ENCODE assay signal across 8 mouse cellular contexts in genomic region chr5:18360281-18360819, GRCm38 (mm10). TPM values are rescaled to one million over a fixed set of nuclear protein-coding genes. Genes with fewer than 3 reads are reported as not detected.
DNase-seq lines count a peak whose midpoint lies in the region; ATAC-seq and TF ChIP-seq lines count a peak whose summit lies in the region.

Gene Gnai1 (minus strand): TSS chr5:18360355.

- no peaks in the 10 kb centered on the region for H3K9me3 ChIP-seq in heart, embryonic 11.5 days (replicated peaks; ENCODE audit: control insufficient read depth, low read length)
- H3K9me3 ChIP-seq in kidney, embryonic 15.5 days (replicated peaks) = no peaks in the 10 kb centered on the region

- DNase-seq in spleen, adult 2 months (ENCODE audit: low read depth in 1 of 2, low spot score in 2 of 2) = no peak
- no peak for DNase-seq in spleen, postnatal 14 days (ENCODE audit: low spot score in 2 of 2)
- DNase-seq in liver = peak; percentile 63
- DNase-seq in thymus, postnatal 4 days = peak; percentile 49

- no peak within 1 kb of the TSS for H3K27ac ChIP-seq in spleen, adult 2 months (ENCODE audit: insufficient read depth, low read length)
- H3K27ac ChIP-seq in embryonic fibroblast, embryonic 13.5 days (ENCODE audit: insufficient read depth, low read length) = no peak within 1 kb of the TSS
- peak within 1 kb of the TSS; percentile 62; the same call in 1 of the 2 replicates for H3K27ac ChIP-seq in heart, embryonic 11.5 days (ENCODE audit: low read depth, low read length)
- peak within 1 kb of the TSS; percentile 70 for H3K27ac ChIP-seq in kidney, embryonic 15.5 days

- H3K4me1 ChIP-seq in spleen, adult 2 months (ENCODE audit: control insufficient read depth, insufficient read depth, insufficient read length) = peaks cover 4% of the 10 kb centered on the region; the same call in 1 of the 2 replicates
- no peaks in the 10 kb centered on the region for H3K4me1 ChIP-seq in embryonic fibroblast, embryonic 13.5 days (ENCODE audit: control insufficient read depth, insufficient read depth, low read length)
- H3K4me1 ChIP-seq in heart, embryonic 11.5 days (ENCODE audit: control insufficient read depth, insufficient read depth, low read length) = 0 out of 2 replicates have a peak, but pooled peaks cover 3% of the 10 kb centered on the region
- H3K4me1 ChIP-seq in kidney, embryonic 15.5 days = peaks cover 14% of the 10 kb centered on the region

- H3K27me3 ChIP-seq in spleen, adult 2 months (ENCODE audit: control insufficient read depth, insufficient read depth, low read length) = peaks cover 6% of the 10 kb centered on the region
- H3K27me3 ChIP-seq in heart, embryonic 11.5 days (ENCODE audit: control insufficient read depth, insufficient read depth, low read length) = no peaks in the 10 kb centered on the region
- 0 out of 2 replicates have a peak, but pooled peaks cover 5% of the 10 kb centered on the region for H3K27me3 ChIP-seq in kidney, embryonic 15.5 days
- H3K27me3 ChIP-seq in myocyte (ENCODE audit: control insufficient read depth, insufficient read depth, insufficient read length) = no peaks in the 10 kb centered on the region

- 7% methylated on average over 72 of the region's 76 CpGs for WGBS in spleen, adult 2 months
- under 1% methylated on average over 49 of the region's 76 CpGs for WGBS in heart, embryonic 11.5 days (ENCODE audit: insufficient replicate concordance)
- WGBS in kidney, embryonic 15.5 days = 0% methylated on average over 41 of the region's 76 CpGs

- peak within 1 kb of the TSS; percentile 42; the same call in 1 of the 2 replicates for H3K4me3 ChIP-seq in spleen, adult 2 months (ENCODE audit: extremely low read depth, insufficient read depth, insufficient read length)
- peak within 1 kb of the TSS; percentile 65 for H3K4me3 ChIP-seq in embryonic fibroblast, embryonic 13.5 days (ENCODE audit: insufficient read depth, low read length)
- peak within 1 kb of the TSS; percentile 83 for H3K4me3 ChIP-seq in heart, embryonic 11.5 days (ENCODE audit: low read depth, low read length)
- peak within 1 kb of the TSS; percentile 85 for H3K4me3 ChIP-seq in kidney, embryonic 15.5 days (replicated peaks)
- peak within 1 kb of the TSS; percentile 34 for H3K4me3 ChIP-seq in myocyte

- H3K36me3 ChIP-seq in spleen, adult 2 months (ENCODE audit: control insufficient read depth, insufficient read depth, low read length) = no peaks in the 10 kb centered on the region
- no peaks in the 10 kb centered on the region for H3K36me3 ChIP-seq in heart, embryonic 11.5 days (ENCODE audit: control insufficient read depth, insufficient read depth, low read length)
- H3K36me3 ChIP-seq in kidney, embryonic 15.5 days = no peaks in the 10 kb centered on the region
- no peaks in the 10 kb centered on the region for H3K36me3 ChIP-seq in myocyte (ENCODE audit: control insufficient read depth, insufficient read depth)

- peak; percentile 91 for ATAC-seq in heart, embryonic 11.5 days (replicated peaks; ENCODE audit: insufficient number of reproducible peaks, low FRiP score, low TSS enrichment)
- ATAC-seq in kidney, embryonic 15.5 days (replicated peaks; ENCODE audit: low FRiP score) = peak; percentile 97

- TF ChIP-seq POLR2A in spleen, adult 2 months (IDR thresholded peaks at IDR 0.05; ENCODE audit: low read depth, low read length) = no peak
- no peak for TF ChIP-seq POLR2A in embryonic fibroblast, embryonic 13.5 days (IDR thresholded peaks at IDR 0.05; ENCODE audit: low read depth, low read length)
- peak; percentile 36 for TF ChIP-seq POLR2A in myocyte (IDR thresholded peaks at IDR 0.05; ENCODE audit: insufficient read length, low read depth)

- peak within 1 kb of the TSS; percentile 93 for H3K4me2 ChIP-seq in heart, embryonic 11.5 days
- peak within 1 kb of the TSS; percentile 91 for H3K4me2 ChIP-seq in kidney, embryonic 15.5 days
- peak within 1 kb of the TSS; percentile 80 for H3K4me2 ChIP-seq in myocyte (ENCODE audit: low read depth)

- H3K79me2 ChIP-seq in myocyte (ENCODE audit: control insufficient read depth, insufficient read depth) = peaks cover 7% of the 10 kb centered on the region

- H3K9ac ChIP-seq in heart, embryonic 11.5 days (ENCODE audit: low read depth, low read length) = peak within 1 kb of the TSS; percentile 87
- peak within 1 kb of the TSS; percentile 75 for H3K9ac ChIP-seq in kidney, embryonic 15.5 days

- no peak for TF ChIP-seq CTCF in spleen, adult 2 months (IDR thresholded peaks at IDR 0.05; ENCODE audit: extremely low read depth, insufficient read depth, insufficient read length, insufficient replicate concordance)
- no peak for TF ChIP-seq CTCF in embryonic fibroblast, embryonic 13.5 days (IDR thresholded peaks at IDR 0.05; ENCODE audit: borderline replicate concordance, insufficient read depth, low read length)

- peak within 1 kb of the TSS; percentile 95 for H3ac ChIP-seq in myocyte (ENCODE audit: control insufficient read depth, insufficient read length)

TF ChIP-seq in myocyte, 11 proteins besides CTCF, POLR2A, EP300 and RAD21:
- TF ChIP-seq USF1 (IDR thresholded peaks at IDR 0.05; ENCODE audit: low read depth) = no peak
- no peak for TF ChIP-seq POLR2AphosphoS2 (IDR thresholded peaks at IDR 0.05; ENCODE audit: insufficient read length, low read depth)
- no peak for TF ChIP-seq MAX (IDR thresholded peaks at IDR 0.05; ENCODE audit: low read depth)
- TF ChIP-seq TCF12 (IDR thresholded peaks at IDR 0.05; ENCODE audit: insufficient read depth, poor library complexity, severe bottlenecking) = no peak
- TF ChIP-seq MYOD1 (IDR thresholded peaks at IDR 0.05; ENCODE audit: control insufficient read depth in 1 of 3, insufficient read length in 2 of 3, low read depth in 2 of 3) = peak in 2 of 3 experiments; percentile 18 to 35
- peak in 1 of 3 experiments; percentile 35 for TF ChIP-seq MYOG (IDR thresholded peaks at IDR 0.05; ENCODE audit: control insufficient read depth in 1 of 3, insufficient read depth in 1 of 3, insufficient read length in 2 of 3, low read depth in 2 of 3)
- TF ChIP-seq E2F4 (IDR thresholded peaks at IDR 0.05; ENCODE audit: insufficient read depth) = no peak
TF ChIP-seq in myocyte: peak in this region for 2.

RNA-seq across cellular contexts. Expression of gene Gnai1, which starts in this region (rescaled TPM):
- 0.36 and 0.40 TPM in 2 replicates for polyA plus RNA-seq in spleen, adult 2 months (2012; rRNA removed)
- 10.9 and 12.7 TPM in 2 replicates for polyA plus RNA-seq in embryonic fibroblast, embryonic 13.5 days (2011; ENCODE audit: insufficient read length, low read depth, missing spikeins)
- polyA plus RNA-seq in heart, embryonic 11.5 days (2014; fragmentation: Nextera tagmentation; extraction: Ambion mirVana) = 21.4 and 28.9 TPM in 2 replicates
- 39.7 and 40.1 TPM in 2 replicates for polyA plus RNA-seq in kidney, embryonic 15.5 days (2015; fragmentation: Nextera tagmentation; extraction: Ambion mirVana)
- polyA plus RNA-seq in myocyte (2012; fragmentation: generic; extraction: Trizol) = 4.5 TPM

Comparison
In these comparisons a context has a peak if more than half of its experiments do, and no peak if none do; other contexts are left out.
1. DNase-seq: peak in liver (single experiment) and thymus, postnatal 4 days (single experiment); none in spleen, adult 2 months (0 of 2) and spleen, postnatal 14 days (0 of 2).
2. H3K27ac ChIP-seq: peak in heart, embryonic 11.5 days (single experiment) and kidney, embryonic 15.5 days (single experiment); none in spleen, adult 2 months (single experiment) and embryonic fibroblast, embryonic 13.5 days (single experiment).
3. H3K4me3 ChIP-seq: peak in every context shown above with its lines; median percentile 85 in kidney, embryonic 15.5 days; 83 in heart, embryonic 11.5 days; 65 in embryonic fibroblast, embryonic 13.5 days; 42 in spleen, adult 2 months; 34 in myocyte.
4. Peak in every context shown above with its lines, with median percentiles within 50 percentile points of each other: H3K4me2 ChIP-seq.